31 mouse cellular contexts compared by ENCODE assay signal in the genomic region with DNA sequence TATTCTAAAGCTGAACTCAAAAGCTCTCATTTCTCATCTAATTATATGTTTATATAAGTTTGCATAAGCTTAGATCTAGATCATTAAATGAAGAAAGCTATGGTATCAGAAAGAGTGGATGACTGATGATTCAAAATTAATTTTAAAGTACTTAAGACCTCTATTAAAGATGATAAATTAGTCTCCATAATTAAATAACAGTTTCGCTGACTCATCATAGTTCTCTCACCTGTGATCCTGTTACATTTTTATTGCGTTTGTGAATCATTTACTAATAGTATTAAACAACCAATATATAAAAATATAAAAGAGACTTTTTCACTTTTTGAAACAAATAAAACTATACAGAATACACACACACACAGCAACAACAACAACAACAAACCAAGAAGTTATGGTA.
"Had no signal": no experiment of that assay in that cellular context is flagged by ENCODE, and none has a peak within 500 bp of the region (broad histone marks: within the 10 kb centered on the region; RNA-seq: fewer than 3 reads in every experiment).

No protein-coding gene starts in this region.

- H3K9ac ChIP-seq: limb, embryonic 12.5 days; limb, embryonic 13.5 days; limb, embryonic 15.5 days; liver, embryonic 12.5 days; liver, embryonic 13.5 days; liver, embryonic 14.5 days; liver, embryonic 15.5 days; liver, postnatal 0 days; lung, embryonic 14.5 days; lung, embryonic 15.5 days; midbrain, embryonic 12.5 days; midbrain, embryonic 13.5 days; midbrain, embryonic 15.5 days; neural tube, embryonic 12.5 days had no signal

- H3K9me3 ChIP-seq: limb, embryonic 10.5 days; limb, embryonic 12.5 days; limb, embryonic 13.5 days; limb, embryonic 15.5 days; liver, embryonic 15.5 days; lung, embryonic 15.5 days; midbrain, embryonic 10.5 days; midbrain, embryonic 12.5 days; midbrain, embryonic 13.5 days; midbrain, embryonic 15.5 days; neural tube, embryonic 12.5 days had no signal

- H3K4me3 ChIP-seq: limb, embryonic 10.5 days; limb, embryonic 12.5 days; limb, embryonic 13.5 days; limb, embryonic 15.5 days; liver, embryonic 12.5 days; liver, embryonic 13.5 days; liver, embryonic 15.5 days; lung, embryonic 15.5 days; megakaryocyte, embryonic 14.5 days; midbrain, embryonic 10.5 days; midbrain, embryonic 12.5 days; midbrain, embryonic 13.5 days; midbrain, embryonic 15.5 days; myocyte; neural tube, embryonic 12.5 days had no signal

- H3K36me3 ChIP-seq: limb, embryonic 10.5 days; limb, embryonic 12.5 days; limb, embryonic 13.5 days; limb, embryonic 15.5 days; liver, embryonic 12.5 days; liver, embryonic 13.5 days; liver, embryonic 15.5 days; lung, embryonic 15.5 days; midbrain, embryonic 10.5 days; midbrain, embryonic 12.5 days; midbrain, embryonic 13.5 days; midbrain, embryonic 15.5 days; neural tube, embryonic 12.5 days had no signal

- ATAC-seq: liver, embryonic 12.5 days; liver, postnatal 0 days; lung, postnatal 0 days; midbrain, embryonic 16.5 days had no signal

- H3K27ac ChIP-seq: limb, embryonic 10.5 days; limb, embryonic 12.5 days; limb, embryonic 13.5 days; limb, embryonic 15.5 days; liver, embryonic 12.5 days; liver, embryonic 13.5 days; liver, embryonic 14.5 days; liver, embryonic 15.5 days; lung, embryonic 15.5 days; macrophage; midbrain, embryonic 10.5 days; neural tube, embryonic 12.5 days had no signal

- H3K4me1 ChIP-seq: limb, embryonic 10.5 days; limb, embryonic 12.5 days; limb, embryonic 13.5 days; limb, embryonic 15.5 days; liver, embryonic 12.5 days; liver, embryonic 13.5 days; liver, embryonic 15.5 days; lung, embryonic 15.5 days; megakaryocyte, embryonic 14.5 days; neural tube, embryonic 12.5 days had no signal

- H3K4me2 ChIP-seq: limb, embryonic 12.5 days; limb, embryonic 13.5 days; limb, embryonic 15.5 days; liver, embryonic 12.5 days; liver, embryonic 13.5 days; liver, embryonic 15.5 days; lung, embryonic 14.5 days; lung, embryonic 15.5 days; midbrain, embryonic 11.5 days; midbrain, embryonic 12.5 days; midbrain, embryonic 13.5 days; midbrain, embryonic 15.5 days; neural tube, embryonic 12.5 days had no signal

- H3K27me3 ChIP-seq: limb, embryonic 12.5 days; limb, embryonic 13.5 days; limb, embryonic 15.5 days; liver, embryonic 12.5 days; liver, embryonic 13.5 days; liver, embryonic 15.5 days; lung, embryonic 15.5 days; megakaryocyte, embryonic 14.5 days; midbrain, embryonic 12.5 days; midbrain, embryonic 13.5 days; midbrain, embryonic 15.5 days; neural tube, embryonic 12.5 days had no signal

- DNase-seq: left cerebral cortex, postnatal 4 days; liver; liver, embryonic 13.5 days; liver, postnatal 0 days; lung, adult 18-20 months; lung, adult 2 months; lung, embryonic 14.5 days; lung, postnatal 10 days; lung, postnatal 14 days; lung, postnatal 36 days; lung, postnatal 4 days; midbrain, embryonic 14.5 days had no signal
